Mouse (Mus musculus): Measurements from ENCODE around the gene Vmp1.

GRCm38 (mm10) chr11:86547412-86547811, 136.2 kb downstream of the Vmp1 start:
- TF ChIP-seq CTCF (conservative IDR thresholded peaks at IDR 0.05; ENCODE audit: insufficient read depth, insufficient read length, low read depth, low read length) (peak; percentile 21; the same call in 1 of the 2 replicates), POLR2A (IDR thresholded peaks at IDR 0.05; ENCODE audit: low read depth, low read length) (no peak)
